Mouse (Mus musculus): ENCODE data around the gene Nphp3. TPM values are rescaled to one million over a fixed set of nuclear protein-coding genes. Genes with fewer than 3 reads are reported as not detected.

Nphp3 gene
- 0.99 and 1.4 TPM in 2 replicates for polyA plus RNA-seq (2015; fragmentation: Nextera tagmentation; extraction: Ambion mirVana)

GRCm38 (mm10) chr9:104001921-104002859 is at the start of gene Nphp3:
TSS of gene Nphp3 (plus strand) at chr9:104002544.

DNA sequence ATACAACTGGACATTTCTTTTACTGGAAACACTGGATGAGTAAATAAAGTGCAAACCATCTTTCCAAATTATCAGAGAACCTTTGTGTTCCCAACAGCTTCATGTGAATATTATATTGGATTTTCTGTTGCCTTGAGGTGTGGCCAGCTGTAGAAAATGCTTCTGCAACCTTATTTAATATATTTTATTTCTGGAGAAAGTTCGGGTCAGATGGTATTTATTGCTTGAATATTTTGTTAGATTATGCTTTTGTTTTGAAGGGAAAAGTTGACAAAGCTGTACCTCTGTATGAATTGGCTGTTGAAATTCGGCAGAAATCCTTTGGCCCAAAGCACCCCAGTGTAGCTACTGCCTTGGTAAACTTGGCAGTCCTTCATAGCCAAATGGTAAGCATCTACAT is 38.0 kb downstream of the Nphp3 start, which contains the start of gene Gm28305:
Gene Gm28305, plus strand, starts transcription at position 301 of the 400 bp plus-strand sequence.

GRCm38 (mm10) chr9:104062430-104063243 is 60.3 kb downstream of the Nphp3 start, which contains the start of gene Uba5:
TSS of gene Uba5 (minus strand) at chr9:104063134.

GRCm38 (mm10) chr9:104063244-104063961 is 61.1 kb downstream of the Nphp3 start, which contains the start of gene Acad11:
TSS of gene Acad11 (plus strand) at chr9:104063377.

Other genes starting within 250 kb of the Nphp3 start
- 2.8 and 3.7 TPM in 2 replicates for gene Tmem108, start 240.7 kb upstream of the Nphp3 start, polyA plus RNA-seq (2015; fragmentation: Nextera tagmentation; extraction: Ambion mirVana)
- gene Gm28305, start 38.1 kb downstream of the Nphp3 start, polyA plus RNA-seq (2015; fragmentation: Nextera tagmentation; extraction: Ambion mirVana), result not detected in 2 replicates
- 17.1 and 19.8 TPM in 2 replicates for gene Uba5, start 60.6 kb downstream of the Nphp3 start, polyA plus RNA-seq (2015; fragmentation: Nextera tagmentation; extraction: Ambion mirVana)
- gene Acad11, start 60.8 kb downstream of the Nphp3 start, polyA plus RNA-seq (2015; fragmentation: Nextera tagmentation; extraction: Ambion mirVana), result 3.2 and 3.5 TPM in 2 replicates
- gene Ackr4, start 124.4 kb downstream of the Nphp3 start, polyA plus RNA-seq (2015; fragmentation: Nextera tagmentation; extraction: Ambion mirVana), result 0.56 and 0.72 TPM in 2 replicates

All from spleen, postnatal 0 days (tissue).